Comparison of ENCODE assay signal across 9 mouse cellular contexts in genomic region chr1:172357550-172357949, GRCm38 (mm10). TPM values are rescaled to one million over a fixed set of nuclear protein-coding genes. Genes with fewer than 3 reads are reported as not detected.
DNase-seq lines count a peak whose midpoint lies in the region; ATAC-seq and TF ChIP-seq lines count a peak whose summit lies in the region.
"Had no signal": no experiment of that assay in that cellular context is flagged by ENCODE, and none has a peak within 500 bp of the region (broad histone marks: within the 10 kb centered on the region; RNA-seq: fewer than 3 reads in every experiment).

No protein-coding gene starts in this region.

- H3K9me3 ChIP-seq in intestine, embryonic 16.5 days (ENCODE audit: control insufficient read depth, low read length): no peaks in the 10 kb centered on the region
- H3K9me3 ChIP-seq in intestine, embryonic 15.5 days: no peaks in the 10 kb centered on the region
- no peaks in the 10 kb centered on the region for H3K9me3 ChIP-seq in CH12.LX (replicated peaks; ENCODE audit: low read length)
- no peaks in the 10 kb centered on the region for H3K9me3 ChIP-seq in forebrain, embryonic 14.5 days (replicated peaks; ENCODE audit: control insufficient read depth, low read length)
- H3K9me3 ChIP-seq in stomach, embryonic 14.5 days (ENCODE audit: control insufficient read depth, low read depth, low read length): no peaks in the 10 kb centered on the region
- H3K9me3 ChIP-seq: limb, embryonic 15.5 days had no signal

- H3K79me2 ChIP-seq in CH12.LX (replicated peaks; ENCODE audit: control insufficient read depth, extremely low read depth, insufficient read depth, poor library complexity, severe bottlenecking): no peaks in the 10 kb centered on the region

- TF ChIP-seq CTCF in CH12.LX (conservative IDR thresholded peaks at IDR 0.05 in 1 of 2, IDR thresholded peaks at IDR 0.05 in 1 of 2; ENCODE audit: low read depth in 2 of 2, low read length in 2 of 2): peak; percentile 63 to 95
- peak; percentile 87 for TF ChIP-seq CTCF in kidney, adult 2 months (conservative IDR thresholded peaks at IDR 0.05; ENCODE audit: insufficient read depth, insufficient read length, low read depth, low read length)

- H3K27me3 ChIP-seq in intestine, embryonic 16.5 days (replicated peaks; ENCODE audit: control insufficient read depth, insufficient read depth, low read length): 0 out of 2 replicates have a peak, but pooled peaks cover 3% of the 10 kb centered on the region
- H3K27me3 ChIP-seq in intestine, embryonic 15.5 days (replicated peaks): no peaks in the 10 kb centered on the region
- peaks cover 15% of the 10 kb centered on the region for H3K27me3 ChIP-seq in CH12.LX (replicated peaks)
- H3K27me3 ChIP-seq in forebrain, embryonic 14.5 days (replicated peaks; ENCODE audit: control insufficient read depth, insufficient read depth, low read length): no peaks in the 10 kb centered on the region
- H3K27me3 ChIP-seq in kidney, adult 2 months (replicated peaks; ENCODE audit: control insufficient read depth, insufficient read depth, low read length): no peaks in the 10 kb centered on the region
- H3K27me3 ChIP-seq in stomach, embryonic 14.5 days (ENCODE audit: control insufficient read depth, insufficient read depth, low read length): no peaks in the 10 kb centered on the region

- in situ Hi-C loops in CH12.LX (cut with MboI; ENCODE audit: low pct_ligation_motif_present, low pct_unique_long_range_greater_than_20kb, low sequenced_read_pairs): no loop called here

- ATAC-seq in intestine, embryonic 16.5 days: 0 out of 2 replicates have a peak, but pooled peaks have one; percentile 48
- ATAC-seq in intestine, embryonic 15.5 days: no peak
- ATAC-seq in forebrain, embryonic 14.5 days: peak; percentile 70
- 0 out of 2 replicates have a peak, but pooled peaks have one; percentile 37 for ATAC-seq in stomach, embryonic 14.5 days (ENCODE audit: insufficient number of reproducible peaks, insufficient read depth, low FRiP score, low read depth)

- no peak overlapping the region for H3K27ac ChIP-seq in intestine, embryonic 16.5 days (ENCODE audit: low read length)
- no peak overlapping the region for H3K27ac ChIP-seq in intestine, embryonic 15.5 days
- no peak overlapping the region for H3K27ac ChIP-seq in CH12.LX (ENCODE audit: insufficient read depth, low read depth)
- H3K27ac ChIP-seq in forebrain, embryonic 14.5 days (ENCODE audit: low read depth, low read length): no peak overlapping the region
- H3K27ac ChIP-seq in kidney, adult 2 months (ENCODE audit: insufficient read depth, low read depth, low read length): no peak overlapping the region
- H3K27ac ChIP-seq in stomach, embryonic 14.5 days (ENCODE audit: low read length): no peak overlapping the region
- H3K27ac ChIP-seq: limb, embryonic 15.5 days had no signal

- TF ChIP-seq POLR2A in CH12.LX (IDR thresholded peaks at IDR 0.05; ENCODE audit: low read depth, low read length): no peak
- no peak for TF ChIP-seq POLR2A in kidney, adult 2 months (IDR thresholded peaks at IDR 0.05; ENCODE audit: low read depth, low read length)

- H3K4me2 ChIP-seq in intestine, embryonic 16.5 days (ENCODE audit: low read depth, low read length): no peak overlapping the region
- H3K4me2 ChIP-seq in intestine, embryonic 15.5 days (replicated peaks): no peak overlapping the region
- H3K4me2 ChIP-seq in CH12.LX (ENCODE audit: insufficient read depth, low read depth, poor library complexity, severe bottlenecking): peak overlapping the region; percentile 46; the same call in 1 of the 2 replicates
- no peak overlapping the region for H3K4me2 ChIP-seq in forebrain, embryonic 14.5 days (ENCODE audit: low read length)
- H3K4me2 ChIP-seq in stomach, embryonic 14.5 days (replicated peaks; ENCODE audit: low read depth, low read length): no peak overlapping the region
- H3K4me2 ChIP-seq: limb, embryonic 15.5 days had no signal

- H3K9ac ChIP-seq in intestine, embryonic 16.5 days (ENCODE audit: low read depth, low read length): no peak overlapping the region
- no peak overlapping the region for H3K9ac ChIP-seq in intestine, embryonic 15.5 days
- H3K9ac ChIP-seq in CH12.LX (ENCODE audit: insufficient read depth, low read depth): no peak overlapping the region
- H3K9ac ChIP-seq in forebrain, embryonic 14.5 days (ENCODE audit: low read length): no peak overlapping the region
- no peak overlapping the region for H3K9ac ChIP-seq in stomach, embryonic 14.5 days (replicated peaks; ENCODE audit: low read depth, low read length)
- H3K9ac ChIP-seq: limb, embryonic 15.5 days had no signal

- dilution Hi-C loops in CH12.LX (cut with MboI; ENCODE audit: extremely low pct_ligation_motif_present, extremely low pct_unique_long_range_greater_than_20kb, low sequenced_read_pairs): no loop called here

- peak; percentile 46 for DNase-seq in CH12.LX (ENCODE audit: extremely low read depth)
- DNase-seq in cerebellum, adult 11 months: peak; percentile 73
- DNase-seq in forebrain, embryonic 14.5 days (ENCODE audit: low spot score): peak; percentile 71
- DNase-seq in kidney, adult 2 months: peak; percentile 67
- DNase-seq in lung, postnatal 36 days: peak; percentile 49

- peak; percentile 79 for TF ChIP-seq RAD21 in CH12.LX (IDR thresholded peaks at IDR 0.05; ENCODE audit: low read depth, low read length)

- WGBS in intestine, embryonic 16.5 days: 4% methylated on average over 1 of the region's 1 CpGs
- 0% methylated on average over 1 of the region's 1 CpGs for WGBS in intestine, embryonic 15.5 days
- WGBS in forebrain, embryonic 14.5 days: 3% methylated on average over 1 of the region's 1 CpGs
- WGBS in kidney, adult 2 months: 0% methylated on average over 1 of the region's 1 CpGs
- WGBS in stomach, embryonic 14.5 days: 9% methylated on average over 1 of the region's 1 CpGs

- TF ChIP-seq EP300 in CH12.LX (IDR thresholded peaks at IDR 0.05; ENCODE audit: low read length): no peak

- no peaks in the 10 kb centered on the region for H3K36me3 ChIP-seq in intestine, embryonic 16.5 days (ENCODE audit: control insufficient read depth, insufficient read depth, low read length)
- no peaks in the 10 kb centered on the region for H3K36me3 ChIP-seq in intestine, embryonic 15.5 days
- H3K36me3 ChIP-seq in CH12.LX (replicated peaks in 1 of 2; ENCODE audit: control insufficient read depth in 1 of 2, insufficient read depth in 1 of 2, low read length in 1 of 2): no peaks in the 10 kb centered on the region
- H3K36me3 ChIP-seq in forebrain, embryonic 14.5 days (ENCODE audit: control insufficient read depth, insufficient read depth, low read length): no peaks in the 10 kb centered on the region
- no peaks in the 10 kb centered on the region for H3K36me3 ChIP-seq in kidney, adult 2 months (ENCODE audit: control insufficient read depth, insufficient read depth, low read length)
- no peaks in the 10 kb centered on the region for H3K36me3 ChIP-seq in stomach, embryonic 14.5 days (ENCODE audit: control insufficient read depth, insufficient read depth, low read length)
- H3K36me3 ChIP-seq: limb, embryonic 15.5 days had no signal

- H3K4me3 ChIP-seq in intestine, embryonic 16.5 days (ENCODE audit: low read length): no peak overlapping the region
- H3K4me3 ChIP-seq in intestine, embryonic 15.5 days (replicated peaks): no peak overlapping the region
- H3K4me3 ChIP-seq in CH12.LX (replicated peaks in 1 of 3; ENCODE audit: low read depth in 2 of 3, low read length in 2 of 3, poor library complexity in 1 of 3): no peak overlapping the region
- no peak overlapping the region for H3K4me3 ChIP-seq in forebrain, embryonic 14.5 days (ENCODE audit: low read depth, low read length)
- no peak overlapping the region for H3K4me3 ChIP-seq in kidney, adult 2 months (ENCODE audit: insufficient read depth, low read depth, low read length)
- H3K4me3 ChIP-seq in stomach, embryonic 14.5 days (ENCODE audit: low read depth, low read length): no peak overlapping the region
- H3K4me3 ChIP-seq: limb, embryonic 15.5 days had no signal

- H3K4me1 ChIP-seq in intestine, embryonic 16.5 days (ENCODE audit: control insufficient read depth, insufficient read depth, low read length): no peaks in the 10 kb centered on the region
- no peaks in the 10 kb centered on the region for H3K4me1 ChIP-seq in intestine, embryonic 15.5 days (replicated peaks)
- peaks cover 0 to 10% of the 10 kb centered on the region in 2 experiments; a peak in 2 of 4 replicates for H3K4me1 ChIP-seq in CH12.LX (ENCODE audit: control insufficient read depth in 1 of 2, insufficient read depth in 2 of 2)
- H3K4me1 ChIP-seq in forebrain, embryonic 14.5 days (ENCODE audit: control insufficient read depth, insufficient read depth, low read length): peaks cover 6% of the 10 kb centered on the region; the same call in 1 of the 2 replicates
- H3K4me1 ChIP-seq in kidney, adult 2 months (ENCODE audit: control insufficient read depth, insufficient read depth, low read length): no peaks in the 10 kb centered on the region; the same call in 1 of the 2 replicates
- no peaks in the 10 kb centered on the region for H3K4me1 ChIP-seq in stomach, embryonic 14.5 days (ENCODE audit: control insufficient read depth, insufficient read depth, low read length)
- H3K4me1 ChIP-seq: limb, embryonic 15.5 days had no signal

RNA-seq across cellular contexts. Expression of gene Kcnj10, which starts 16.5 kb away (rescaled TPM):
- polyA plus RNA-seq in intestine, embryonic 16.5 days (2015; fragmentation: Nextera tagmentation; extraction: Ambion mirVana): 0.07 and 0.10 TPM in 2 replicates
- 0.08 TPM in 2 replicates for polyA plus RNA-seq in intestine, embryonic 15.5 days (2015; fragmentation: Nextera tagmentation; extraction: Ambion mirVana)
- total RNA-seq in CH12.LX (2012; rRNA removed) (0.08 and 0.13 TPM in 2 replicates), CH12.LX (2014; rRNA removed) (not detected in 2 replicates)
- 0.06 TPM in 1 of 2 replicates, not detected in the other for polyA plus RNA-seq in CH12.LX (2012; ENCODE audit: insufficient read length, low read depth)
- polyA plus RNA-seq in forebrain, embryonic 14.5 days (2014; fragmentation: Nextera tagmentation; extraction: Ambion mirVana): 1.5 and 1.6 TPM in 2 replicates
- 17.0 and 17.1 TPM in 2 replicates for polyA plus RNA-seq in kidney, adult 2 months (2012; rRNA removed)
- 0.09 and 0.18 TPM in 2 replicates for polyA plus RNA-seq in stomach, embryonic 14.5 days (2014; fragmentation: Nextera tagmentation; extraction: Ambion mirVana)

RNA-seq across cellular contexts. Expression of gene Pigm, which starts 18.8 kb away (rescaled TPM):
- 5.0 and 5.6 TPM in 2 replicates for polyA plus RNA-seq in intestine, embryonic 16.5 days (2015; fragmentation: Nextera tagmentation; extraction: Ambion mirVana)
- 6.3 and 6.4 TPM in 2 replicates for polyA plus RNA-seq in intestine, embryonic 15.5 days (2015; fragmentation: Nextera tagmentation; extraction: Ambion mirVana)
- total RNA-seq in CH12.LX (2012; rRNA removed): 8.6 and 9.5 TPM in 2 replicates
- total RNA-seq in CH12.LX (2014; rRNA removed): 13.8 and 14.3 TPM in 2 replicates
- 8.7 and 10.7 TPM in 2 replicates for polyA plus RNA-seq in CH12.LX (2012; ENCODE audit: insufficient read length, low read depth)
- 4.8 and 5.1 TPM in 2 replicates for polyA plus RNA-seq in forebrain, embryonic 14.5 days (2014; fragmentation: Nextera tagmentation; extraction: Ambion mirVana)
- polyA plus RNA-seq in kidney, adult 2 months (2012; rRNA removed): 4.9 and 5.6 TPM in 2 replicates
- polyA plus RNA-seq in stomach, embryonic 14.5 days (2014; fragmentation: Nextera tagmentation; extraction: Ambion mirVana): 9.7 and 10.5 TPM in 2 replicates

RNA-seq across cellular contexts. Expression of gene Kcnj9, which starts 28.4 kb away (rescaled TPM):
- polyA plus RNA-seq in intestine, embryonic 16.5 days (2015; fragmentation: Nextera tagmentation; extraction: Ambion mirVana): not detected in 2 replicates
- 0.08 TPM in 1 of 2 replicates, not detected in the other for polyA plus RNA-seq in intestine, embryonic 15.5 days (2015; fragmentation: Nextera tagmentation; extraction: Ambion mirVana)
- 0.04 TPM in 1 of 2 replicates, not detected in the other for total RNA-seq in CH12.LX (2012; rRNA removed)
- total RNA-seq in CH12.LX (2014; rRNA removed): not detected in 2 replicates
- 0.07 and 0.10 TPM in 2 replicates for polyA plus RNA-seq in CH12.LX (2012; ENCODE audit: insufficient read length, low read depth)
- 1.3 and 1.5 TPM in 2 replicates for polyA plus RNA-seq in forebrain, embryonic 14.5 days (2014; fragmentation: Nextera tagmentation; extraction: Ambion mirVana)
- polyA plus RNA-seq in kidney, adult 2 months (2012; rRNA removed): 0.06 and 0.11 TPM in 2 replicates
- not detected in 2 replicates for polyA plus RNA-seq in stomach, embryonic 14.5 days (2014; fragmentation: Nextera tagmentation; extraction: Ambion mirVana)

RNA-seq across cellular contexts. Expression of gene Atp1a2, which starts 59.7 kb away (rescaled TPM):
- 3.1 and 3.2 TPM in 2 replicates for polyA plus RNA-seq in intestine, embryonic 16.5 days (2015; fragmentation: Nextera tagmentation; extraction: Ambion mirVana)
- 3.3 TPM in 2 replicates for polyA plus RNA-seq in intestine, embryonic 15.5 days (2015; fragmentation: Nextera tagmentation; extraction: Ambion mirVana)
- total RNA-seq in CH12.LX (2012; rRNA removed) (0.13 and 0.21 TPM in 2 replicates), CH12.LX (2014; rRNA removed) (0.03 and 0.07 TPM in 2 replicates)
- polyA plus RNA-seq in CH12.LX (2012; ENCODE audit: insufficient read length, low read depth): 0.23 and 0.33 TPM in 2 replicates
- 12.9 and 19.8 TPM in 2 replicates for polyA plus RNA-seq in forebrain, embryonic 14.5 days (2014; fragmentation: Nextera tagmentation; extraction: Ambion mirVana)
- polyA plus RNA-seq in kidney, adult 2 months (2012; rRNA removed): 21.5 and 36.4 TPM in 2 replicates
- 2.3 TPM in 2 replicates for polyA plus RNA-seq in stomach, embryonic 14.5 days (2014; fragmentation: Nextera tagmentation; extraction: Ambion mirVana)
